Mouse (Mus musculus) adrenal gland, postnatal 10 days (tissue): Measurements from ENCODE around the gene Tfcp2l1. TPM values are rescaled to one million over a fixed set of nuclear protein-coding genes. Genes with fewer than 3 reads are reported as not detected.
"Not testable (repeated sequence)": the region's sequence is repeated elsewhere in the genome, so short reads cannot be mapped to it uniquely, and the experiment has no call there.

Source experiments
- DNase-seq: peaks from one replicate; pipeline ENCODE4 v3.0.0; 2021; ENCODE audit warnings: mixed read lengths
- long read RNA-seq, 2 experiments: library from polyadenylated mRNA; stranded (forward); transcript quantifications; one replicate each; pipeline ENCODE4 v2.0.0; 2021
- total RNA-seq, 2 experiments: library from RNA; stranded (reverse); gene quantifications; 2 replicates each; pipeline ENCODE4 v1.2.3; 2021

Gene Tfcp2l1
- 1 to 10 TPM; 1.1 TPM for total RNA-seq
- long read RNA-seq, experiment 1: 0 reads
- long read RNA-seq, experiment 2, full-length matches to known transcripts: 1 of 4 reads
- long read RNA-seq, experiment 2, partial matches to known transcripts: 1 of 4 reads
- long read RNA-seq, experiment 2, other reads (novel, unspliced or antisense): 2 of 4 reads

DNA sequence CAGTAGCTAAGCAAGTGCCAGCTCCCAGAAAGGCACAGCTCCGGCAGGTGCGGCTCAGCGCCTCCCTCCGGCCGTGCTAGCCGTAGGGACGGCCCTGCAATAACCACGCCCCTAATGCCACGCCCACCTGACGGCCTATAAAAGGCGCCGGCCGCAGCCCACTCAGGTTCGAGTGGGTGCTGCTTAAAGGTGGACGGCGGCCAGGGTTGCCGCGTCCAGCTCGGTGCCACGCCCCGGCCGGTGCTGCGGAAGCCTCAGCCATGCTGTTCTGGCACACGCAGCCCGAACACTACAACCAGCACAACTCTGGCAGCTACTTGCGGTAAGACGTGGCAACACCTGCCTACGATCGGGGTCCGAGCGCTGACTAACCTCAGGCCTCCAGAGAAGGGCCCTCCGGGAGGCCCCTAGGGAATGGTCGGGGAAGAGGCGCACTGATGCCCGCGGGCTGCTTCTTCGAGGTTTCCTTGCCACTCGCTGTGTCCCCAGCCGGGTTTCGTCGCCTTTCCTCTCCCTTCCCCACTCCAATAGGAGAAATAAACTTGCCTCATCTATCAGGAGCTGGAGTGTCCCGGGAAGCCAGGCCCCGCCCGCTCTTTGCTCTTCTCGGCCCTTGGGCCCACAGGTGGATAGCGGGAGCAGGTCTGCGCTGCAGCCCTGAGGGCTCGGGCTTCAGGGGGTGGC, at the start of gene Tfcp2l1:
Tfcp2l1 (plus strand) TSS at position 165 of the 684 bp plus-strand sequence.
- peak; percentile 90 for DNase-seq

GRCm38 (mm10) chr1:118580174-118580702, 47.5 kb upstream of the Tfcp2l1 start:
- DNase-seq: no peak

DNA sequence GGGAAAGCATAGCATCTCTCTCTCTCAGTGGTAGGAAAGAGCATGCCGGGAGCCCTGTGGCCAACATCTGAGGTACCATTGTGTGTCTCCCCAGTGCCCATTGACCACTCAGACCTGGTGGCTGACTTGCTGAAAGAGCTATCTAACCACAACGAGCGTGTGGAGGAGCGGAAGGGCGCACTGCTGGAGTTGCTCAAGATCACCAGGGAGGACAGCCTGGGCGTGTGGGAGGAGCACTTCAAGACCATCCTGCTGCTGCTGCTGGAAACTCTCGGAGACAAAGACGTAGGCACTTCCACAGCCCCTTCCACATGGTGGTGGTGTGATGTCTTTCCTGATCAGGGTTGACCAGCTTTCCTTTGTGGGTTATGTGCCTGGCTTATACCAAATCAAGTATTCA, 46.6 kb upstream of the Tfcp2l1 start:
- no peak for DNase-seq

- no peak for DNase-seq
Observed at GRCm38 (mm10) chr1:118589721-118590120, 38.0 kb upstream of the Tfcp2l1 start.

DNA sequence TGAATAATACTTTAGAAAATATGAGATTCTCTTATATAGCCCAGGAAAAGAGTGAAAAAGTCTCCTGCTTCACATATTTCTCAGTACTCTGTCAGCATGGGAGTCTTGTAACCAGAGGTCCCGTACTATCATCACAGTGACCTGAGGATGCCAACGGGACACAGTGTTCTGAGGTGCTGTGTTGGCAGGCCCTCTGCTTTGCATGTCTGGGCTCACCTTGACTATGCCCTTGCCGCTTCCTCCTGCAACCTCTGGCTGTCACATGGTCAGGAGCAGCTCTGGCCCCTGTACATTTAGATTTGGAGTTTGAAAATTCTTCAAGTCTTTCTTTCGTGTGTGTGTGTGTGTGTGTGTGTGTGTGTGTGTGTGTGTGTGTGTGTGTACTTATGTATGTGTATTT, 34.8 kb upstream of the Tfcp2l1 start:
- DNase-seq: no peak

DNA sequence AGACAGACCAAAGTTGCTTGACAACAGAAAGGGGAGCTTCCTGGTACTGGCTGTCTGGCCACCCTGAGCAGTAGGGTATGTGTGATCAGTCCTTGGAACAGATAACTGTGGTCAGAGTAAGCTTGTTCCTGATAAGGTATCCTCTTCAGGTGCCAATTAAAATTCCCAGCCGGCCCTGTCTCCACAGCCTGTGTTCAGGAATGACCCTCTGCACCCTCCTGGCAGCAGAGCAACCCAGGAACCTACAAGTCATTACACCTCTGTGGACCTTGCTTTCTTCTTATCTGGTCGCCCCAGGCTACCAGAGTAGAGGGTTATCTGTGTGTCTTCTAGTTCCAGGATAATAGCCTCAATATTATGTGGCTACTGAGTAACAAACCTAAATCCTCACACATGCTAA, 32.4 kb upstream of the Tfcp2l1 start:
- DNase-seq: no peak

GRCm38 (mm10) chr1:118597475-118598213, 30.1 kb upstream of the Tfcp2l1 start:
- DNase-seq: no peak

DNA sequence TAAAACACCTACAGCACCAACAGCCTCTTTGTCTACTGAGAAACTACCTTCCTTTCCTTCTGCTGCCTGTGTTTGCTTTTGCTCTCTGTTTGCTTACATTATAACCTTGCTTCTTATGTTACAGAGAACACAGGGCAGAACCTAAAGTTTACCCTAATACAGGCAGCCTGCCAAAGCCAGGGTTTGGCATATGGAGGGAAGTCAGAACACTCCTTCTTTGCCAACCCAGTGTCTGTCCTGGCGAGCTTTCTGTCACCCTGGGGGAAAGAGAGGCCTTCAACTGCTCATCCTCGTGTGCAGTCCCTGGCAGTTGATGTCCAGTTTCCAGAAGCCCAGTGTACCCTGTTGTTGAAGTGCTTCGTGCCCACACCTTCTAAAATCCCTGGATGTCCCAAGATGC, 29.4 kb upstream of the Tfcp2l1 start:
- DNase-seq: no peak

GRCm38 (mm10) chr1:118613631-118614183, 14.0 kb upstream of the Tfcp2l1 start:
- no peak for DNase-seq

GRCm38 (mm10) chr1:118621055-118621454, 6.7 kb upstream of the Tfcp2l1 start:
- not testable (repeated sequence) for DNase-seq

DNA sequence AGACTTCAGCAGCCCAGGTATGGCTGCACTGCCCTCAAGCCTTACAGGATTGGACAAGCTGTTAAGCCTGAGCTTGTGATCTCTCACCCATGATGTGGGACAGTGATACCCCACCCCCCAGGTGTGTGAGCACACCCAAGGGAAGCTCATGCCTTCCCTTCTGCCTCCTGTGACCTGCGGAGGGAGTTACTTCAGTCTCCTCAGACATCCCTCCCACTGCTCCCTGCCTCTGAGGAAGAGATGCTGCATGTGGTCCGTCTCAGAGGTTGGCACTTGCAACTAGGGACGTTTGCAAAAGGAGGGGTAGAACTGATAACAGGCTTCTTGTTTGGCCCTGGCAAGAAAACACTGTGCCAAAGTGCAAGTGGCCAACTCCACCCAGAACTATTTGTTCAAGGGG, 4.9 kb upstream of the Tfcp2l1 start:
- no peak for DNase-seq

DNA sequence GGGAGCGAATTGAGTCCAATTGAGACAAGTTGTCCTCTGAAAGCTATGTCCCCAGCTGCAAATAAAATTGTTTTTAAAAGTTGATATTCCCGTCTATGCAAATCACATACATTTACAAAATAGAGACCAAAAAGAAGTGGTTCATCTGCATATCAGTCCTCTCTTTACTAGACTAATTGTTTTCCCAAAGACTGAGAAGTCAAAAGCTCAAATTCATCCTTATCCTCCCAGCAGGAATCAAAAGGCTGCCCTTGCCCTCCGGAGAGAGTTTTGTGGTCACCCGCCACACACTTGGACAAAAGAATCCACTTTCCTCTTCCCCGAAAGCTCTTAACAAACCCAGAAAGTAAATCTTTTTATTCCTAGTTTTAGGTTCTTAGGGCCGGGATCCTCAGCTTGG, 2.3 kb upstream of the Tfcp2l1 start:
- DNase-seq: no peak

- no peak for DNase-seq
Observed at GRCm38 (mm10) chr1:118625921-118626320, 1.8 kb upstream of the Tfcp2l1 start.

GRCm38 (mm10) chr1:118626452-118626851, 1.3 kb upstream of the Tfcp2l1 start:
- no peak for DNase-seq

- no peak for DNase-seq
Observed at GRCm38 (mm10) chr1:118633415-118633980, 5.8 kb downstream of the Tfcp2l1 start.

DNA sequence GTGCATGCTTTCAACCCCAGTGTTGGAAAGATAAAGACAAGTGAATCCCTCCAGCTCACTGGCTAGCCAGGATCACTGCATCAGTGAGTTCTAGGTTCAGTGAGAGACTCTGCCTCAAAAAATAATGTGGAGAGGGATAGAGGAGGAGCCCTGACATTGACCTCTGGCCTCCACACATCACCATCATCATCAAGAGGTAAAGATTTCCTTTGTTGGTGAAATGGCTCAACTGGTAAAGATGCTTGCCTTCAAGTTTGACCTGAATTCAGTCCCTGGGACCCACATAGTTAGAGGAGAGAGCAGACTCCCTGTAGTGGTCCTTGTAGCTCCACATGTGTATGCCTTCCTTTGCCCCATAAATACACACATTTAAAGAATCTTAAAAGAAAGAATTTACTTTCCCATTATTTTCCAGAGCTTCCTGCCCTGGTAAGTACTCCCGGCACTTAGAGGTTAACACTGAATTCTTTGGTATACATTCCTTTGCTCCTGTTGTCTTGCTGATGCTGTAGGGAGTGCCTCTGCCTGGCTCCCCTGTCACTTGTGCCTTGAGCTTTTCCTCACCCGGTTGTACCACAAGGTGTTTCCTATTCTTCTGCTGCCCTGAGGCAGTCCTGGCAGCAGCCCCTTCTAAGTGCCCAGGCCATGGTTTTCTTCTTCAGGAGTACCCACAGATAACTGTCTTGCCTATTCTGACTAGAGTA, 14.7 kb downstream of the Tfcp2l1 start:
- DNase-seq: no peak

DNA sequence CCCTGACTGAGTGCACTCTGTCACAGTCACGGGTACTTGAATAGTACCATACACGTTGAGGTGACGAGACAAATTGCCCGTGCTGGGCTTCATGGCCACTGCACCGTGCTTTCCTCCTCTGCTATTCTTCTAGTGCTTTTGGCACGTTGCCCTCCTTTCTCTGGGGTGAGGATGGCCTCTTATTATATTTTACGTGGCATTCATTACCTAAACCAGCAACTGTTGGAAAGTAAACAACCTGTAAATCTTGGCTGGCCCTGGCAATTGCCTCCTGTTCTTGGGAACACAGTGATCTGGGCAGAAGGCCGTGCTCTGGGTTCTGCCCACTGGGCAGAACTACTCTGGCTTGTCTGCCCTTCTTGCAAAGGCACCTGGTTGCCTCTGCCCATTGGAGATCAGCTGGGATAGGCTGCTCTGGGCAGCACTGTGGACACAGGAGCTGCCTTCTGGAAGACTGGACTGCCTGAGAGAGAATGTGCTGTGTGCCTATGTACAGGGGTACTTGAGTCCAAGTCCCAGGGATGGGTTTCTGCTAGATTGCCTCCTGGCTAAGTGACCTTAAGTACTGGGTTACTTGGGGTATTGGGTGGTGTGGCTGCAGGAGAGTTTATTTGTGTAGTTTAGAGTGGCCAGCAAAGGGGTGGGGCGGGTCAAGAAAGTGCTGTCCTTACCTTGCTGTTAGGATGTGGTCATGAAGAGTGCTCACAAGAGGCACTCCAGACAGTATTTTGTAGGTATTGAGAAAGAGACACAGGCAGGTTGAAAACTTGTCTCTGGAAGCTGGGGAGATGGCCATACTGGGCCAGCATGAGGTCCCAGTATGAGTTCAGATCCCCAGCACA, 15.6 kb downstream of the Tfcp2l1 start:
- peak; percentile 15 for DNase-seq

DNA sequence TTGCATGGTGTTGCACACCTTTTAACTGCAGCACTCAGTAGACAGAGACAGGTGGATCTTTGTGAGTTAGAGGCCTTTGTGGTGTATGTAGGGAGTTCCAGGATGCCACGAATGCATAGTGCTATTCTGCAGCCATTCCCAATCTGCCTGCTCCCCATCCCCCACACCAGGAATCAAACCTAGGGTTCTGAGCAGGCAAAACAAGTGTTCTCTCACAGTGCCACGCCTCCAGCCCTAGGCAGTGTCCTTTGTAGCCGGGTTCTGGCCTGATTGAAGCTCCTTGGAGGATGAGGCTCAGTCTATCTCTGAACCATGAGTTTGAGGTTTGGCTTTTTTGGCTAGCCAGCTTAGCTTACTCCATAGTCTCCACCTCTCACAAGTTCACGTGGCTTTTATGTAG, 18.0 kb downstream of the Tfcp2l1 start:
- DNase-seq: no peak

- no peak for DNase-seq
Observed at GRCm38 (mm10) chr1:118648015-118648414, 20.3 kb downstream of the Tfcp2l1 start.

GRCm38 (mm10) chr1:118649933-118650770, 22.4 kb downstream of the Tfcp2l1 start:
- no peak for DNase-seq
